Mouse (Mus musculus): ENCODE results near the gene Gzmc. TPM values are rescaled to one million over a fixed set of nuclear protein-coding genes. Genes with fewer than 3 reads are reported as not detected.
"Not testable (repeated sequence)": the region's sequence is repeated elsewhere in the genome, so short reads cannot be mapped to it uniquely, and the experiment has no call there.

Gene Gzmc
- polyA plus RNA-seq (2017; shearing (Covaris generic)) = 1 to 10 TPM; 3.0 to 5.8 (median 4.6) TPM

DNA sequence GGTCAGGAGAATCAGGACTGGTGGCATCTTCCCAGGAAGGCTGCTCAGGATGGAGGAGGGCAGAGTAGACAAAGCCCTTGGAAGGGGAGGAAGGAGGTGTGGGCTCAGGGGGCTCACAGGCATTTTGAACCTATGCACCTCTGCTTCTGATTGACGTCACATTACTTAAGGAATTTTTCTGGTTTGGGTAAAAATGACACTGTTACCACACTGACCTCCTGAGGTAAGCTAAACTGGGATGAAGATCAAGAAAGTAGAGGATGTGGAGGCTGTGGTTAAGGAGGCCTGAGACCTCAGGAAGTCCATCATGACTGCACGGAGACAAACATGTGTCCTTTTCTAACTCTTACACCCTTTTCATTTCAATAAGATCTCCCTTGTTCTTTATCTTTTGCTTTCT lies at the start of gene Gzmc:
Gene Gzmc (minus strand): TSS at position 101 of the 400 bp plus-strand sequence.
- no peak for ATAC-seq

DNA sequence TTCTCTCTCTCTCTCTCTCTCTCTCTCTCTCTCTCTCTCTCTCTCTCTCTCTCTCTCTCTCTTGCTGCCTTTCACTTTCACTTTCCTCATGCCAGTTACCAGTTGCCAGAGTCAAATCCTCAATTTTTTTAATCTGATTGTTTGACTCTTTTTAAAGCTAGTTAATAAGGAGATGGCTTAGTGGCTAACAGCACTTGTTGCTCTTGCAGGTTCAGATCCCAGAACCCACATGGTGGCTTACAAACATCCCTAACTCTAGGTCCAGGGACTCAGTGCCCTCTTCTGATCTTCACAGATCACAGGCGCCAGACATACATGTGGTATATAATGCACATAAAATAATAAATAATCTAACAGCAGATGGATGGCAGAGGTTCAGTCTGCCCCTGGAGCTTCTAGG lies 49.4 kb upstream of the Gzmc start:
- ATAC-seq = peak; percentile 17

DNA sequence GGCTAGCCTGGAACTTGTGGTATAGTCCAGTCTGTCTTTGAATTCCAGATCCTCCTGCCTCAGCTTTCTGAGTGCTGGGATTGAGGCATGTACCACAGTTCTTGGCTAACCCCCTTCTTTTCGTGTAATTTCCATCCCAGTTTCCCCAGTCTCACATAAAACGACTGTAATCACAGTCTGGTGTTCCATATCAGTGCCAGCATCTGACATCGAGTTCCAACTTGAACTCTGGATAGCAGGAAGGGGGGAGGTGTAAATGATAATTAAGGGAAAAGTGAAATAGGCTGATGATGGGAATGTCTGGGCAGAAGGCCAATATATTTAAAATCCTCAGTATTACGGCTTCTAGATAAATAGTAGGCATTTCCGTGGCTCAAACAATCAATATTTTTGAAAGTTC lies 46.6 kb upstream of the Gzmc start:
- ATAC-seq = no peak

DNA sequence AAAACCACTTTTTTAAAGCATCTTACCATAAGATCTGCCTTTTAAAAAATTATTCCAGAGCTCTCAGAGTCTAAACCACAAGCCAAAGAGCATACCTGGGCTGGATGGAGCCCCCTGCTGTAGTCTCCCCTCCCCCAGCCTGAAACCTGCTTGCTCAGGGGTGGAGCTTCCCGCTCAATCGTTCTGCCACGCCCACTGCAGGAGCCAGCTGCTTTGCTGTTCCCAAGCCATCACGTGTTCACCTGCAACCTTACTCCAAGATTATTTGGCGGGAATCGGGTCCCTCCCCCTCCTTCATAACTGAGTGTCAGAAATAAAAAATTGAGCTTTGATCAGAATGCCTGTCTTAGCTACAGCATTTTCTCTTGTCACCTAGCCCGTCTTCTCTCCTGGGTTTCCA lies 44.2 kb upstream of the Gzmc start:
- ATAC-seq = not testable (repeated sequence)

DNA sequence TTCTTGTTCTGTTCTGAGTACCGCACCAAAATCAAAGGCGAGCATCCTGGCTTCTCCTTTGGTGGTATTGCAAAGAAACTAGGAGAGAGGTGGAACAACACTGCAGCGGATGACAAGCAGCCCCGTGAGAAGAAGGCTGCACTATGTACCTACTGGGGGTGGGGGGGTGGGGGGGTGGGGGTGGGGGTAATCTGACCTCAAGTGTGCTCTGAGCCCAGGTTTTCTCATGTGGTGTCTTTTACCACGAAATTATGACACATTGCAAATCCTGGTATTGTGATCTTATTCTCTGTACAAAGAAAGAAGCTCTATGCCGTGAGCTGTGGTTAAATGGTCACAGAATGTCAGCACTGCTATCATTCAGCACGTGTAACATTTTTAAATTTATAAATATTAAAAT lies 41.6 kb upstream of the Gzmc start:
- ATAC-seq = peak; percentile 80

DNA sequence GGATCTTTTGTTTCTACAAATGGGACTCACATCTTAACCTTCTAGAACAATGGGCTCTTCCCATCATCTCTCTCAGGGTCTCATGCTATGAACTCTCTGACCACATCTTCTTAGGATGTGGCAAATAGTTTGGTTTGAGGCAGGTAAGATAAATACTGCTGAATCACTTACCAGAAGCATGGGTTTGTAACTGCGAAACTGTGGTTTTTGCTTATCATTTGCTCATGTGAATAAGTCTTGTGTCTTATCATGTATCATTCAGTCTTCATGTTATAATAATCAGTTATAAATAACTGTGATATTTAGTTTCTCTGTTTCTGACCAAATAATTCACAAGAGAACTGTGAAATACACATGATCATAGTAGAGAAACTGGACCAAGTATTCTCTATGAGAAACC lies 31.7 kb upstream of the Gzmc start:
- no peak for ATAC-seq

DNA sequence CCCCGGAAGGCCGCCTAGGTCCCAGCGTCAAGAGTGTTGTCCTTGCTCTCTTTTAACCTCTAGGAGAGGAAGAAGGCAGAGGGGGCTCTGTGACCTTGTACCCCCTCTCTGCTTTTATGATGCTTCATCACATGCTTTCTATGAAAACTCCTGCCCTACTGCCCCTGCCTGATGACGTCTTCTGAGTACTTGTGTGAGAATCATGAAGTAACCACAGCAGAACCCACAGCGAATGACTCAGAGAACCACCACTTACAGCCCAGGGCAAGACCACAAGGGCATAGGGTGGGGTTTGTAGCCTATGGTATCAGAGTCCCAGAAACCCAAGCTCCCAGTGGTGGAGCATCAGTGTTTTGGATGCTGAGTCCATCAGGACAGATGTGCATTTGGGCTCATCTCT lies 27.7 kb upstream of the Gzmc start, which contains the start of gene Gzmb:
Gene Gzmb (minus strand): TSS at position 108 of the 400 bp plus-strand sequence.
- ATAC-seq = peak; percentile 43

DNA sequence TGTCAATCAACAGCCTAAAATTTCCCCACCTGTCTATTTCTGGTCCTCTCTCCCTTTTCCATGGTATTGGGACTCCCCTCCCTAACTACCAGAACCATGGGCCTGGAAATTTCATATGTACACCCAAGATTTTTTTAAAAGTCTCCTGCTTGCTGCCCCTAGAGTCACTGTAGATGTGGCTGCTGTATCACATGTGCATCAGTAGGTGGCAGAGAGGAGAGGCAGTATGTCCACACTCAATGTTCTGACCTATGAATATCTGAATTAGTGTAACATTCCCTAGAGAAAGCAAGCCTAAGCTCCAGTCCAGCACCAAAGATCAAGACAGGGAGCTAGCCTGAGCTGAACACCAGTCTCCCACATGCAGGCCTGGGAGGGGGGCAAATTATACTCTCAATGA lies 6.0 kb upstream of the Gzmc start:
- ATAC-seq = peak; percentile 61

DNA sequence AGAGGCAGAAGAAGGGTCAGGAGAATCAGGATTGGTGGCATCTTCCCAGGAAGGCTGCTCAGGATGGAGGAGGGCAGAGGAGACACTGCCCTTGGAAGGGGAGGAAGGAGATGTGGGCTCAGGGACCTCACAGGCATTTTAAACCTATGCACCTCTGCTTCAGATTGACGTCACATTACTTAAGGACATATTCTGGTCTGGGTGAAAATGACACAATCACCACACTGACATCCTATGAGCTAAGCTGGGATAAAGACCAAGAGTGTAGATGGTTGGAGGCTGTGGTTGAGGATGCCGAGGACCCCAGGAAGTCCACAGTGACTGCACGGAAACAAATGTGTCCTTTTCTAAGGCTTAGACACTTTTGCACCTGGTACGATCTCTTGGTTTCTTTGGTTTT lies 23.1 kb downstream of the Gzmc start, which contains the start of gene Gzmf:
Gene Gzmf (minus strand): TSS at position 101 of the 400 bp plus-strand sequence.
- no peak for ATAC-seq

DNA sequence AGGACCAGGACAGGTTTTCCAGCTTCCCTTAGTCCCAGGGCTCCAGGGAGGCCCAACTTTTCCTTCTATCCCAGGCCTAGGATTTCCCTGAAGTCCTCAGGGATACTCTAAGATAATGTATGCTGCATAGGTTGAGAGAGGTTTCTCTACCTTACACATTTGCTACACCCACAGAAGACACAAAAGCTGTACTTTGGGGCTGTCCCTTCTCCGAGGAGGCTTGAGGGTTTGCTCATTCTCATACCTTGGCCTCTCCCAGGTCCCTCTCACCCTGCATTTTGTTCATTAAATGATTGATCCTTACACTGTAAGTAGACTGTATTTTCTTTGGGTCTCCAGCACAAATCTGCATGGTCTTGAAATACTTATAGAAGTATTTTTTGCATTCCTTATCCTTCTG lies 28.8 kb downstream of the Gzmc start:
- peak; percentile 72 for ATAC-seq

DNA sequence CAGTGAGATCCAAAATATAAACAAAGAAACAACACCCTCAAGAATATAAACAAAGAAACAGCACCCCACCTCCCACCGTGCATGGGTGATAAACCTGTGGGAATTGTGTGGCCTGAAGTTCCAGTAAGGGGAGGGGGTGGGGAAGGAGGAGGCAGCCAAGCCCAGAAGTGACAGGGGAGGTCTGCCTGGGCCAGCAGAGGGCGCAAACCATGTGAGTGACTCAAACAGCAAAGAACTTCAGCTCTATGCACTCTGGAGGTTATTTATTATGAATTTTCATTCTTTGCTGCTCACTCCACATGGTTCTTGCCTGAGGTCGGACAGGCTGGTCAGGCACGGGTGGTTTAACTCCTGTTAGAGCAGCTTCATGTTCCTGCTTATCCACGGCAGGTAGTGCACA lies 29.4 kb downstream of the Gzmc start:
- ATAC-seq = peak; percentile 76

DNA sequence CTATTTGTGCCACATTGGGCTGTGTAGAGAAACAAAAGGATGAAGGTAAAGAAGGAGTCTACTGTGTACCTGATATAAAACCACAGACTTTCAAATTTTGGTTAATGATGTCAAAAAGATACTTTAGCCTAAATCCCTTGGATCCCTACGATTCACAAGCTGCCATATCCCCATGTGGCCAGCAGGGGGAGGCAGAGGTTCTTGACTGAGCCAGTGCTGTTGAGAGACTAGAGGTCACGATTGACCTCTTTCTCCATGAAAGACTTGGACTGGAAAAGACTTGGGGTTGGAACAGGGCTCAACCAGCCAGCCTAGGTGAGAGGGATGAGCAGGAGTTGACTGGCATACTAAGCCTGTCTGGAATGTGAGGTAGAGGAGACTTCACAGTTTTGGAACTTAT lies 30.5 kb downstream of the Gzmc start:
- ATAC-seq = no peak

DNA sequence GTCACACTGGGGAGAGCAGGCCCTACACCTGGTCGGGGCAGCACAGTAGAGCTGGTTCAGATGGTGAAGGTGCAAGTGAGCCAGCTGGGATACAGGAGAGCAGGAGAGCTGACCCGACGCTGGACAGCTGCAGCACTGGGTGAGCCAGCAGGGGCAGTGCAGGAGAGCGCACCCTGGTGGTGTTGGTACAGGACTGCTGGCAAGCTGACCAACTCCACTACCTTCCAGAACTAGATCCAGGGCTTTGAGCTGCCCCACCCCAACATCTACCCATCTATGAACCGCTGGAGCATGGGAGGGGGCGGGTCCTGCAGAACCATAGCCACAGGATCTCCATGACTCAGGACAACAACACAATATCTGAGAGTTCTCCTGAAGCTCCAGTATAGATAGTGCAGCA lies 47.5 kb downstream of the Gzmc start:
- ATAC-seq = no peak

DNA sequence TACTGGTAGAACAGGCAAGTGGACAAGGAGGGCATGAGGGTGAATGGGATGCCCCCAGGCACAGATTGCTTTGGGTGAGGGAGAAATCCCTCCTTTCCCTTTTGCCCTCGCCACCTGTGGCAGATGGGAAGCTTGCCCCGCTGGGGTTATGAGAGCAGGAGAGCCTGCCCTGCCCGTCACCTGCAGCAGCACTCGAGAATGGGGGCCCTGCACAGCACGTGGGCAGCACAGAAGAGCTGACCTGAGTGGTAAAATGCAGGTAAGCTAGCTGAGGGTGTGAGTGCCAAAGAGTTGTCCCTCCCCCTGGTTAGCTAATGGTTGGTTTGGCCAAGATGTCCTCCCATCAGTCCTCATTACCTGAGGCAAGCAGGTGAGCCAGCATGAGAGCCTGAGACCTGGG lies 47.9 kb downstream of the Gzmc start:
- ATAC-seq = no peak

Other genes with a start within 250 kb of the Gzmc start
- gene Mcpt1, start 216.7 kb downstream of the Gzmc start, polyA plus RNA-seq (2017; shearing (Covaris generic)) = not detected
- not detected for gene Mcpt9, start 204.2 kb downstream of the Gzmc start, polyA plus RNA-seq (2017; shearing (Covaris generic))
- not detected for gene Mcpt2, start 192.6 kb downstream of the Gzmc start, polyA plus RNA-seq (2017; shearing (Covaris generic))
- gene Mcpt4, start 172.3 kb downstream of the Gzmc start, polyA plus RNA-seq (2017; shearing (Covaris generic)) = not detected
- gene Mcpt8, start 149.4 kb downstream of the Gzmc start, polyA plus RNA-seq (2017; shearing (Covaris generic)) = not detected
- gene Ctsg, start 132.1 kb downstream of the Gzmc start, polyA plus RNA-seq (2017; shearing (Covaris generic)) = not detected
- gene Gzme, start 114.0 kb downstream of the Gzmc start, polyA plus RNA-seq (2017; shearing (Covaris generic)) = not detected
- gene Gzmd, start 102.0 kb downstream of the Gzmc start, polyA plus RNA-seq (2017; shearing (Covaris generic)) = not detected
- gene Gzmg, start 75.1 kb downstream of the Gzmc start, polyA plus RNA-seq (2017; shearing (Covaris generic)) = not detected
- gene Gzmn, start 60.1 kb downstream of the Gzmc start, polyA plus RNA-seq (2017; shearing (Covaris generic)) = not detected
- gene Gzmf, start 23.2 kb downstream of the Gzmc start, polyA plus RNA-seq (2017; shearing (Covaris generic)) = not detected
- gene Gzmb, start 27.6 kb upstream of the Gzmc start, polyA plus RNA-seq (2017; shearing (Covaris generic)) = 100 to 1,000 TPM in 1 of 3 experiments, 10 to 100 TPM in 2; 13.5 to 296 (median 19.9) TPM
- gene Atp12a, start 130.4 kb upstream of the Gzmc start, polyA plus RNA-seq (2017; shearing (Covaris generic)) = not detected
- 1 to 10 TPM in 1 of 3 experiments, under 1 TPM in 2; 0.45 to 2.5 (median 0.51) TPM for gene Rnf17, start 167.9 kb upstream of the Gzmc start, polyA plus RNA-seq (2017; shearing (Covaris generic))